Mouse (Mus musculus) urinary bladder, postnatal 25 days (tissue): ENCODE results near the gene Arih1.
A peak's percentile ranks its signal among the peaks of the same experiment; 100 is the strongest.
"Not testable (repeated sequence)": the region's sequence is repeated elsewhere in the genome, so short reads cannot be mapped to it uniquely, and the experiment has no call there.

Experiments used
- DNase-seq: peaks from one replicate; pipeline ENCODE4 v3.0.0; 2022; ENCODE audit warnings: low spot score

Arih1 gene

DNA sequence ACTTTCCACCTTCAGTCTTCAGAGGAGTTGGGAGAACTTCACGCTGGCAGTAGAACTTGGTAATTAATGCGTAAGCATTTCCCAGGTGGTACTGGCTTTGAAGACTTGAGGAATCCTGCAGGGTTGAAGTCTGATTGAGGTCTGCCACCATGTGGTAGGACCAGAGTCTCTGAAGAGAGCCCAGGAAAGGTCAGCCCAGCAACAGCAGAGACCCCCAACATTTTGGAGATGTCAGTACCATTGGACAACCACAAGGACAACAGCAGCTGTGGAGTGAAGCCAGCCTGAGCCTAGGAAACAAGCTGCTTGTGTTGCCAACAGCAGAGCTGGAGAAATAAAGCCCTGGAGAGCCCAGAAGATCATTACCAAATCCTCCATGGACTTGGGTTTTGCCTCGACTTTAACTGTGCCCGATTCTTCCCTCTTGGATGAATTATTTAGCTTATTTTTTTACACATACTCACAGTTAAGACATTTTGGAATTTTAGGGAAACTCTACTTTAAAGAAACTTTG is 27.4 kb downstream of the Arih1 start:
- no peak for DNase-seq

GRCm38 (mm10) chr9:59458416-59458815 is 28.0 kb downstream of the Arih1 start:
- no peak for DNase-seq

DNA sequence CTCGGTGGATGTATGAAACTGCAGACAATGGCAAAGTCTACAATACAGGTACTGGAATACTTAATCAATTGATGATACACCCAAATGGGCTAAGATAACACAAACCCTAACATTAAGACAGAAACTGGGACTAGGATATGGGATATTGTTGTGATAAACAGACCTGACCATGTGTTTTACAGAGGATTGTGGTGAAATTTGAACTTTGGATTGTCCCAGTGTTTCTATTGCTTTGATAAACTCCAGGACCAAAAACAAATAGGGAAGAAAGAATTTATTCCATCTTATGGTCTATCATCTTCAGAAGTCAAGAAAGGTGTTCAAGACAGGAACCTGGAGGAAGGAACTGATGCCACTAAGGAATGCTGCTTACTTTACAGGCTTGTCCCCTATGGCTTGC is 28.7 kb downstream of the Arih1 start:
- no peak for DNase-seq

- no peak for DNase-seq
These were observed 30.9 kb downstream of the Arih1 start for GRCm38 (mm10) chr9:59455404-59456068.

- no peak for DNase-seq
These were observed 52.7 kb downstream of the Arih1 start for GRCm38 (mm10) chr9:59433729-59434128.

DNA sequence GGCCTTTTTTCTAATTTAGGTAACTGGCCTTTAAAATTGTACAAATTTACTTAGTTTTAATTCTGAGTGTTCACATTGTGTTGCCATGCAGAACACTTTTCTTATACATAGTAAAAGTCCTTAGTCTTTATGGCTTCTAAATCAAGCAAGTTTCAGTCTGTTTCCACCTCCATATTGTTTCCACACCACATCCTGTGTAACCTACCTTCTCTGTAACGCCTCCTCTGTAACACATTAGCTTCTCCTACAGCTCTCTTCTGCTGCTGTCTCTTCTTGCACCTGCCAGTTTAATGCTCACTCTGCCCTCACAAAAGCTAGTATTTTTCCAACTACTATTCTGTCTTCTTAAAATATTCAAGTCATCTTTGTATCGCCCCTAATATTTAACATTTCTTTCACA is 54.8 kb downstream of the Arih1 start:
- DNase-seq = no peak

DNA sequence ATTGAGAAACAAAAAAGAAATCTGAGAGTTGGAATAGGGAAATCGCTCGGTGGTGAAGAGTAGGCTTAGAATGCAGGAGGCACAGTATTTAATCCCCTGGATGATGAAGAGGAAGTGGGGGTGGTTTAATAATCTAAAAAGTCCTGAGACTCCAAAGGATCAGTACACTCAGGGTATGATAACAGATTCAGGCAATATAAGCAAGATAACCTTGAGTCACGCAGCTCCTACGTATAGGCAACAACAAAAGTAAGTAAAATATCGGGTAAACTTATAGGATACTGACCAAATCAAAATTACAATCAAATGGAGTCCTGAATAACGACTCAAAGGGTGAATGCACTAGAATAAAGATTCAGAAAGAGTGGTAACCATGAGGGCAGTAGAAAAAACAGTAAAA is 65.9 kb downstream of the Arih1 start:
- DNase-seq = no peak

GRCm38 (mm10) chr9:59407271-59407670 is 79.1 kb downstream of the Arih1 start:
- DNase-seq = no peak

DNA sequence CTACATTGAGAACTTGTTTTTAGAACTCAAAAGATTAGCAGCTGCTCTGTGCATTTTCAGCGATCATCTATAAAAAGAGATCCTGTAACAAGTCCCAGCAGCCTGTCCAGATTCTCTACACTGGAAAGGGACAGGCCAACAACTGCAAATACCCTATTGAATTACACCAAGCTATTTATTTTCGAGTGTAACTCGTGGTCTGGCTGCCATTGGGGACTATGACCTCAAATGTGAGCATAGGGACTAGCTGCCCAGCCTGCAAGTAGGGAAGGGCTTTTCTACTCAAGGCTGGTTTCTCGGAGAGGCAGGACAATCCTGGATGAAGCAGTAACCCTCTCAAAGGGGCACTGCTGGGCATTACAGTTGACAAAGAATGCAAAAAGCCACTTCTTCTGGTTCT is 97.3 kb downstream of the Arih1 start:
- no peak for DNase-seq

- no peak for DNase-seq
These were observed 98.1 kb downstream of the Arih1 start for GRCm38 (mm10) chr9:59388311-59388710.

- no peak for DNase-seq
These were observed 99.0 kb downstream of the Arih1 start for GRCm38 (mm10) chr9:59387461-59387860.

GRCm38 (mm10) chr9:59375626-59376025 is 110.8 kb downstream of the Arih1 start:
- no peak for DNase-seq

DNA sequence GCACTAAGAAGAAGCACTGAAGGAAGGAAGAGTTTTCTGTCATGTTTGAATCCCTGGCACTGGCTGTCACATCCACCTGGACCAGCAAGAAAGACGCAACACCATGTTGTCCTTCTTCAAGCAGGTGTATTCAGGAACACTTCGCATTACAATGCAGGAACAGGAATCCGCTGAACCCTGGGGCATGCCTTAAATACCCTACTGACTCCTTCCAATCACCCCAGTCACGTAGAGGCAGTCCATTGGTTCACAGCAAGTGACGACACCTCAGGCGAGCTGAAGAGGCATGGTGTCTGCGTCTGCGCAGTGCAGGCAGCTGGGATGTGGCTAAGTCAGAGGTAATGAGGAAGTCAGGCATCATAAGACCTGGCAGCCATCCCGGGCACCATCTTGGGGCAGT is 116.8 kb downstream of the Arih1 start:
- DNase-seq = no peak

DNA sequence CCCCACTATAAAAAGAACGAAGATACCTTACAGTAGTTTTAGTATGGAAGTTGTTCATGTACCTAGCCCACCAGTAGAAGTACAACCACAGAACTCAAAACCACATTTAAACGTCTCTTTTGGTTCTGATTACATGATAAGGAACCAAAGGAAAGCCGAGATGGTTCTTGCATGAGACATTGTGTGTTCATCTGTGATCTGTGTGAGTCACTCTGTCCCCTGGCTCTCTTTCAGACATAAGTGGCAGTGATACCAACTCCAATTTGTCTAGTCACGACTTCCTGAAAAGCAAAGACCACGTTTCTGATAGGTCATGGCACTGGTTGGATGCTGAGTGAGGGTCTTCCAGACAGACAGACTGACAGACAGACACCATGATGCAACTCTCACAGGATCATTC is 117.2 kb downstream of the Arih1 start:
- no peak for DNase-seq

DNA sequence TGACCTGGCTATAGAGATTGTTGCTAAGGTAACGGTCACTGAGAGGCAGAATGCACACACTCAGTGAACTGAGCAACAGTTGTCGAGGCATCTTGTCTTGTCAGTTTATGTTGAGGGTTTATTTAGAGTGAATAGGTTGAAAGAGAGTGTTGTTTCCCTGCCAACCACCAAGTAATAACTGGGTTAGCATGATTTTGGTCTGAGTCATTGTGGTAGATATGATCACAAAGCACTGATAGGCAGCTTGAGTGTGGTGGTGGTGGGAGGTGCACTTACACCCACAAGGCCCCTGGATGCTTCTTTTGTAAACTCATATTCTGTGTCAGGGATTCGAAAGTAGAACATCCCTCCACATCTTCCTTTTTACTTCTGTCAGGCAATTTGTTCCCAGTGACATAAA is 125.9 kb downstream of the Arih1 start:
- DNase-seq = not testable (repeated sequence)

DNA sequence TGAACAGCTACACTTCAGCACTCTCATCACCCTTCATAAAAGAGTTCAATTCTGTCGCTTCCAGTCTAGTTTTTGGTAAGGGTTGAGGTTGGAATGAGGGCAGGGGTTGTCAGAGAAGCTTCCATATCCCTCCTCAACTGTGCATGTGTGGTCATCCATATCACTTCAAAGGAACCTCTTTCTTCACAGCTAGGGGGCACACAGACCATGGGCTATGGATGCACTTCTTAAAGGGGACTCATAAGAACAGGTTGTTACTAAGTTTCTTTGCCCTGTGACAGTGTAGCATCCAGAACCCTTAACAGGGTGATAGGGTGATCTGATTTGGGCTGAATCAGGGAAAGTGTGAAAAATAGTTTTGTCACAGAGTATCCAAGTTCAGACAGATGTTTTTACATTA is 128.4 kb downstream of the Arih1 start:
- DNase-seq = not testable (repeated sequence)

- DNase-seq = peak; percentile 91
These were observed 133.2 kb downstream of the Arih1 start, which contains the start of gene Bbs4 for GRCm38 (mm10) chr9:59353253-59353639. Gene Bbs4, minus strand, starts transcription at chr9:59353508.

DNA sequence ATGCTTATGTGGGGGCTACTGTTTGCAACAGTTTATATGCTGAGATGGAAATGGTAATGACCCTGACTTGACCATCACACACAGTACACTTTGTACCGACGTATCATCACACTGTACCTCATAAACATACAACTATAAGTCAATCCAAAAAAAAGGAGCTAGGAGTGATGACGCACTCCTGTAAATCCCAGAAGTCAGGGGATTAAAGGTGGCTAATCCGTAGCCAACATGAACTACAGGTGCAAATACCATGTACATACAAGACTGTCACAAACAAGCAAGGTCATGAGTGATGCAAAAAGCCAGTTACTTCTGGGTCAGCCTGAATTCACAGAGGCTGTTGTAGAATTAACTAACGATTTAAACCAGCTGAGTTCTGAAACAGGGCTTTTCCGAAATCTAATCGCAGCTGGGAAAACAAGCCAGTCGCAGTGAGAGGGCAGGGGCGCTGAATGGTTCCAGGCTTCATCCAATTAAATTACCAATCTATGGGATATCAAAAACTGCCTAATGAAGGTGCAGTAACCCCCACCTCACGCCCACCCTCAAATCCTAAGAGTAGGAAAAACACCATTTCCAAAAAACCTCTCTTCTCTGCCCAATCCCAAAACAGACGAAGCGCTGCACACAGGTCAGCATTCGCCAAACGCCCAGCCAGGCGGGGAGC is 133.7 kb downstream of the Arih1 start:
- DNase-seq = no peak

GRCm38 (mm10) chr9:59346176-59346575 is 140.2 kb downstream of the Arih1 start:
- no peak for DNase-seq

- DNase-seq = peak; percentile 6
These were observed 146.4 kb downstream of the Arih1 start for GRCm38 (mm10) chr9:59340002-59340401.

DNA sequence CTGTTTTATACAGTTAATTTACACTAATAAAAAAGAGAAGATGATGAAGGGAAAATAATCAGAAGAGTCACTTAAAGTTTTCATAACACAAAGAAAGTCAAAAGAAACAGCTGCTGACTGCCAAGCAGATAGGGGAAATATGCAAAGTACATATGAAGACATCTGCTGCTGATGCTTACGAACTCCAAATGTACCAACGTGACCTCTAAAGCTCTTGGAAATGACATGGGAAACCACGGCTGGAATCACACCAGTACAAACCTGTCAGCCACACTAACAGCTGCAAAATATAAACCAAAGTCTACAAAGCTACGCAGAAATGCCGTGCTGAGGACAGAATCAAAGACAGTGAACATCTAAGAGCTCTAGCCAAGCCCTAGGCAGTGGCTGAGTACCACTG is 147.3 kb downstream of the Arih1 start:
- DNase-seq = no peak

DNA sequence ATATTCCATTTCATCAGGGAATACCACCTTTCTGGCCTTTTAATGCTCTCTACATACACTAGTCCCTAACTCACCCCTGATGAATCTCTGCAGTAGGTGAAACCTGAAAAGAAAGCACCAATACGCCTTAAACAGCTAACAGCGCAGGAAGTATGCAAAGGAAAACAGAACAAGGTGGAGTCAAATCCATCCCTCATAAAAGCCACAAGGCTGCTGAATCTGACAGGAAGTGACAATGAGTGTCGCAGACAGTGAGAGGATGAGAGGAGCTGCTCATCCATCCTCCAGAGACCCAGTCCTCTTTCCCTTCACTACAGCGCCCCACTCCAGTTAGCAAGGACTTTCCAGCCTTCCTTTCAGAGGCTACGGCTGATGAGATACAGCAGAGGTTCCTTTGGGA is 148.0 kb downstream of the Arih1 start:
- no peak for DNase-seq
